Mouse (Mus musculus) liver, embryonic 11.5 days (tissue): ENCODE results near the gene Sapcd1. TPM values are rescaled to one million over a fixed set of nuclear protein-coding genes. Genes with fewer than 3 reads are reported as not detected.
A peak's percentile ranks its signal among the peaks of the same experiment; 100 is the strongest.

ENCODE experiments used
- ATAC-seq: fragments of 200-750 bp; cut with Nextera tagmentation; replicated peaks from 2 replicates; pipeline ENCODE4 v1.8.0; 2017; ENCODE audit warnings: moderate number of reproducible peaks, mild to moderate bottlenecking, moderate TSS enrichment, moderate library complexity; ENCODE audit not compliant: low FRiP score
- DNase-seq: peaks from one replicate; pipeline ENCODE4 v3.0.0-alpha.2; 2017; ENCODE audit warnings: low spot score
- H3K27ac ChIP-seq: fragments of 300-500 bp; sonication (generic); 2 replicates; pipeline ENCODE4 v1.5.1; 2014; ENCODE audit warnings: mild to moderate bottlenecking, low read depth, low read length, control low read depth
- H3K27me3 ChIP-seq: fragments of 300-500 bp; sonication (generic); replicated peaks from 2 replicates; pipeline ENCODE4 v1.6.1; 2014; ENCODE audit warnings: low read length, mixed read lengths; ENCODE audit not compliant: control insufficient read depth, insufficient read depth
- H3K36me3 ChIP-seq: fragments of 300-500 bp; sonication (generic); 2 replicates; pipeline ENCODE4 v1.6.1; 2014; ENCODE audit warnings: mild to moderate bottlenecking, low read length, moderate library complexity, mixed read lengths; ENCODE audit not compliant: control insufficient read depth, insufficient read depth
- H3K4me1 ChIP-seq: fragments of 300-500 bp; sonication (generic); replicated peaks from 2 replicates; pipeline ENCODE4 v1.6.1; 2014; ENCODE audit warnings: low read length, mixed read lengths; ENCODE audit not compliant: control insufficient read depth, insufficient read depth
- H3K4me2 ChIP-seq: fragments of 300-500 bp; sonication (generic); 2 replicates; pipeline ENCODE4 v1.6.1; 2014; ENCODE audit warnings: mild to moderate bottlenecking, control low read depth, moderate library complexity
- H3K4me3 ChIP-seq: fragments of 300-500 bp; sonication (generic); 2 replicates; pipeline ENCODE4 v1.5.1; 2014; ENCODE audit warnings: low read depth, low read length, control low read depth
- H3K9ac ChIP-seq: fragments of 300-500 bp; sonication (generic); 2 replicates; pipeline ENCODE4 v1.6.1; 2014; ENCODE audit warnings: low read depth, low read length, control low read depth
- H3K9me3 ChIP-seq: fragments of 300-500 bp; sonication (generic); 2 replicates; pipeline ENCODE4 v1.6.1; 2016; ENCODE audit warnings: low read length, inconsistent platforms, mixed read lengths; ENCODE audit not compliant: control insufficient read depth
- WGBS: fragments of 180-500 bp; shearing (Covaris S2); extraction: QIAGEN DNeasy Blood & Tissue Kit; methylation state at CpG from one replicate; pipeline ENCODE4 v1.1.7; 2014; 5-methylcytosine and 5-hydroxymethylcytosine counted together
- polyA plus RNA-seq: library from polyadenylated mRNA; unstranded; fragments of >200 nt; fragmentation: Nextera tagmentation; extraction: Ambion mirVana; gene quantifications from 2 replicates; pipeline ENCODE4 v1.2.1, GENCODE M21; 2014

The Sapcd1 gene
- polyA plus RNA-seq, 1 experiment from 2014 or later: 8.5 TPM

DNA sequence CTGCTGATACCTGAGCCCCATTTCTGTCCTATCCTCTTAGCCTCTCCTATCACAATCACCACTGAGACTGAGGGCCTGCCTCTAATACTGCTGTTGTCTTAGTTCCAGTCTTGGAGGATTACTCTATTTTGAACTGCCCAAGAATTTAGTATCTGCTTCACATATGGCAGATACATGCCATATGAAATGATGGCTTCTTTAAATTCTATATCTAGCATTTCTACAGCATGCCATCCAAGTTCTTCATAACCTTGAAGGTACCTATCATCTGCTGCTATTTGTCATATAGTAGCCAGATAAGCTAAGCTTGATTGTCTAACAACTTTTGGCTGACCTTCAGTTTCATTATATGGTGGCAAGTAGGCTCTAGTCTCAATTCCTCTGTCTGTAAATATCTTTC, 33.1 kb downstream of the Sapcd1 start:
- ATAC-seq: no peak
- no peak overlapping the region for H3K27ac ChIP-seq

DNA sequence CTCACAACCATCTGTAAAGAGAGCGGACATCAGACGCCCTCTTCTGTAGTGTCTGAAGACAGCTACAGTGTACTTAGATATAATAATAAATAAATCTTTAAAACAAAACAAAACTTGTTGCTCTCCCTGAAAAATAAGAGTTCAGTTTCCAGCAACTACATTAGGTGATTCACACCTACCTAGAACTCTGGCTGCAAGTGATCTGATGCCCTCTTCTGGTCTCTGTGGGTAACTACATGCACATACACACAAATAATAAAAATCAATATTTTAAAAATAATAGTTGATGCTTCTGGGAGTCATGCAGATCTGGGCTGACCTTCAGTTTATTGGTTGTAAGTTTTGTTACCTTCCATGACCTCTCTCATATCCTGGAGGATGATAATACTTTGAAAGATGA, 43.6 kb downstream of the Sapcd1 start:
- DNase-seq (no peak), ATAC-seq (no peak)
- Histone ChIP-seq H3K4me3 (no peak overlapping the region), H3K4me1 (peaks cover 10% of the 10 kb centered on the region), H3K36me3 (peaks cover 16% of the 10 kb centered on the region), H3K9ac (no peak overlapping the region), H3K4me2 (no peak overlapping the region), H3K9me3 (no peaks in the 10 kb centered on the region), H3K27me3 (no peaks in the 10 kb centered on the region), H3K27ac (no peak overlapping the region)
- WGBS: 68% methylated on average over 2 of the region's 2 CpGs

More for the DNA sequence above, 33.1 kb downstream of the Sapcd1 start:
- H3K4me2 ChIP-seq: no peak overlapping the region
- H3K36me3 ChIP-seq: peaks cover 27% of the 10 kb centered on the region
- peaks cover 28% of the 10 kb centered on the region for H3K4me1 ChIP-seq
- no peak overlapping the region for H3K9ac ChIP-seq
- DNase-seq: no peak
- no peaks in the 10 kb centered on the region for H3K9me3 ChIP-seq
- H3K27me3 ChIP-seq: no peaks in the 10 kb centered on the region
- H3K4me3 ChIP-seq: no peak overlapping the region

- H3K36me3 ChIP-seq: peaks cover 14% of the 10 kb centered on the region
- H3K4me1 ChIP-seq: peaks cover 10% of the 10 kb centered on the region
- WGBS: 0% methylated on average over 15 of the region's 15 CpGs
- DNase-seq: no peak
- no peaks in the 10 kb centered on the region for H3K27me3 ChIP-seq
- peak overlapping the region; percentile 94 for H3K4me3 ChIP-seq
- H3K9ac ChIP-seq: peak overlapping the region; percentile 96
- H3K4me2 ChIP-seq: peak overlapping the region; percentile 91
- H3K27ac ChIP-seq: peak overlapping the region; percentile 98
- no peak; the same call in none of the 2 replicates for ATAC-seq
- H3K9me3 ChIP-seq: no peaks in the 10 kb centered on the region
Measured at GRCm38 (mm10) chr17:34982328-34982727, 45.5 kb downstream of the Sapcd1 start.

DNA sequence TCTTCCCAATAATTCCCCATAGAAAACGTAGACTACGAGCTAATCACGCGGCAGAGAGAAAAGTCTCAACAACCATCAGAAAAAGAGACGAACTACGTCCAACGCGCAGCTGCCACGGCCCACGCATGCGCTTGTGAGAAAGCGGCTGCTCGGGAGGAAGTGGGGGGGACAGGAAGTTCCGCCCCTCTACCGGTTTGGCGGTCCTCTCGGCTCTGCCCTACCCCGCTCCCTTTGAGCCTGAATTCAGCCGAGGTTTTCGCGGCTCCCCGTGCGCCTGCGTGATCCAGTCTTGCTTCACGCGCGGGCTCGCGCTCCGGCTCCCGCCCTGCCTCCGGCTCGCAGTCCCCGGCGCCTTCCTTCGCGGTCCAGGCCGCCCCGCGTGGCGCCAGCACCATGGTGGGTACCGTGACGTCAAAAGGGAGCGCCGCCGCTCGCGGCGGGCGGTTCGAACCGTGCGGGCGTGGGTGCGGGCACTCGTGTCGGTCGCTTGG, 46.1 kb downstream of the Sapcd1 start, which contains the start of gene Lsm2:
Gene Lsm2 (plus strand): TSS at position 173 of the 491 bp plus-strand sequence.
- Histone ChIP-seq H3K4me1 (peaks cover 10% of the 10 kb centered on the region), H3K9me3 (no peaks in the 10 kb centered on the region), H3K9ac (peak within 1 kb of the TSS; percentile 96), H3K27ac (peak within 1 kb of the TSS; percentile 98), H3K4me3 (peak within 1 kb of the TSS; percentile 94), H3K4me2 (peak within 1 kb of the TSS; percentile 91), H3K27me3 (no peaks in the 10 kb centered on the region), H3K36me3 (peaks cover 14% of the 10 kb centered on the region)
- DNase-seq: peak; percentile 94
- ATAC-seq: peak; percentile 93
- under 1% methylated on average over 58 of the region's 58 CpGs for WGBS

- Histone ChIP-seq H3K36me3 (peaks cover 8% of the 10 kb centered on the region), H3K4me1 (peaks cover 10% of the 10 kb centered on the region), H3K27me3 (no peaks in the 10 kb centered on the region), H3K9ac (peak overlapping the region; percentile 96), H3K9me3 (no peaks in the 10 kb centered on the region), H3K4me2 (peak overlapping the region; percentile 91), H3K27ac (peak overlapping the region; percentile 98), H3K4me3 (peak overlapping the region; percentile 94)
- ATAC-seq (no peak), DNase-seq (no peak)
- 12% methylated on average over 2 of the region's 2 CpGs for WGBS
Measured at GRCm38 (mm10) chr17:34980655-34981054, 47.2 kb downstream of the Sapcd1 start.

GRCm38 (mm10) chr17:34979631-34980030, 48.2 kb downstream of the Sapcd1 start:
- no peak overlapping the region for H3K9ac ChIP-seq
- ATAC-seq: no peak
- no peaks in the 10 kb centered on the region for H3K27me3 ChIP-seq
- no peaks in the 10 kb centered on the region for H3K9me3 ChIP-seq
- H3K27ac ChIP-seq: no peak overlapping the region
- peaks cover 10% of the 10 kb centered on the region for H3K4me1 ChIP-seq
- H3K36me3 ChIP-seq: no peaks in the 10 kb centered on the region
- H3K4me3 ChIP-seq: no peak overlapping the region
- no peak overlapping the region for H3K4me2 ChIP-seq
- WGBS: 87% methylated on average over 4 of the region's 4 CpGs
- no peak for DNase-seq

DNA sequence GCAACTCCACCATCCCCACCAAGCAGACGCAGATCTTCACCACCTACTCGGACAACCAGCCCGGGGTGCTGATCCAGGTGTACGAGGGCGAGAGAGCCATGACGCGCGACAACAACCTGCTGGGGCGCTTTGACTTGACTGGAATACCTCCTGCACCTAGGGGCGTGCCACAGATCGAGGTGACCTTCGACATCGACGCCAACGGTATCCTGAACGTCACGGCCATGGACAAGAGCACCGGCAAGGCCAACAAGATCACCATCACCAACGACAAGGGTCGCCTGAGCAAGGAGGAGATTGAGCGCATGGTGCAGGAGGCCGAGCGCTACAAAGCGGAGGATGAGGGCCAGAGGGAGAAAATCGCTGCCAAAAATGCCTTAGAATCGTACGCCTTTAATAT, 49.6 kb downstream of the Sapcd1 start:
- Histone ChIP-seq H3K27ac (no peak overlapping the region), H3K9me3 (no peaks in the 10 kb centered on the region), H3K4me1 (peaks cover 10% of the 10 kb centered on the region), H3K9ac (no peak overlapping the region), H3K36me3 (no peaks in the 10 kb centered on the region), H3K27me3 (peaks cover 8% of the 10 kb centered on the region), H3K4me2 (no peak overlapping the region), H3K4me3 (no peak overlapping the region)
- 88% methylated on average over 27 of the region's 27 CpGs for WGBS
- no peak for ATAC-seq
- no peak for DNase-seq

GRCm38 (mm10) chr17:34977000-34977399, 50.8 kb downstream of the Sapcd1 start:
- no peak overlapping the region for H3K4me3 ChIP-seq
- H3K36me3 ChIP-seq: no peaks in the 10 kb centered on the region
- H3K9ac ChIP-seq: no peak overlapping the region
- DNase-seq (no peak), ATAC-seq (no peak)
- no peak overlapping the region for H3K27ac ChIP-seq
- peaks cover 16% of the 10 kb centered on the region for H3K27me3 ChIP-seq
- peaks cover 12% of the 10 kb centered on the region for H3K4me1 ChIP-seq
- no peaks in the 10 kb centered on the region for H3K9me3 ChIP-seq
- WGBS: 91% methylated on average over 20 of the region's 20 CpGs
- H3K4me2 ChIP-seq: no peak overlapping the region
